Mouse (Mus musculus): Measurements from ENCODE around the gene Arsb.

The Arsb gene

GRCm38 (mm10) chr13:93891276-93891675, 119.8 kb downstream of the Arsb start:
- no peak for DNase-seq (ENCODE audit: low spot score)

DNA sequence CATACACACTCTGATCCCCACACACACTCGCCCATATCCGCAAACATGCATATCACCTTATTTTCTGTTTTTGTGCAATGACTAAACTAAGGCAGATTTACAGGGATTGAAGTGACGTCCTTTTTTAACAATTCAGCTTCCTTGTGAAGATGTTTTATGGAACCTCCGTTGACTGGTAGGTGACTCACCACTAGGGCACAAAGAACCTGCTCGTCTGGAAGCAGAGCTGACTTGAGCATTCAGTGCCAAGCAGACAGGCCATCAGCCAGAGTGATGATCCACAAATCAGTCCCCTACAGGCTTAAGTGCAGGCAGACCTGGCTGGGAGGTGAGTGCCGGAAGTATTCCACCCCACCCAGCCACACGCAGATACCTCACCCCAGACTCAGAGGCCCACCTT, 120.7 kb downstream of the Arsb start:
- DNase-seq (ENCODE audit: low spot score) = no peak

GRCm38 (mm10) chr13:93894105-93894504, 122.7 kb downstream of the Arsb start:
- DNase-seq (ENCODE audit: low spot score) = no peak

GRCm38 (mm10) chr13:93895430-93895829, 124.0 kb downstream of the Arsb start:
- no peak for DNase-seq (ENCODE audit: low spot score)

DNA sequence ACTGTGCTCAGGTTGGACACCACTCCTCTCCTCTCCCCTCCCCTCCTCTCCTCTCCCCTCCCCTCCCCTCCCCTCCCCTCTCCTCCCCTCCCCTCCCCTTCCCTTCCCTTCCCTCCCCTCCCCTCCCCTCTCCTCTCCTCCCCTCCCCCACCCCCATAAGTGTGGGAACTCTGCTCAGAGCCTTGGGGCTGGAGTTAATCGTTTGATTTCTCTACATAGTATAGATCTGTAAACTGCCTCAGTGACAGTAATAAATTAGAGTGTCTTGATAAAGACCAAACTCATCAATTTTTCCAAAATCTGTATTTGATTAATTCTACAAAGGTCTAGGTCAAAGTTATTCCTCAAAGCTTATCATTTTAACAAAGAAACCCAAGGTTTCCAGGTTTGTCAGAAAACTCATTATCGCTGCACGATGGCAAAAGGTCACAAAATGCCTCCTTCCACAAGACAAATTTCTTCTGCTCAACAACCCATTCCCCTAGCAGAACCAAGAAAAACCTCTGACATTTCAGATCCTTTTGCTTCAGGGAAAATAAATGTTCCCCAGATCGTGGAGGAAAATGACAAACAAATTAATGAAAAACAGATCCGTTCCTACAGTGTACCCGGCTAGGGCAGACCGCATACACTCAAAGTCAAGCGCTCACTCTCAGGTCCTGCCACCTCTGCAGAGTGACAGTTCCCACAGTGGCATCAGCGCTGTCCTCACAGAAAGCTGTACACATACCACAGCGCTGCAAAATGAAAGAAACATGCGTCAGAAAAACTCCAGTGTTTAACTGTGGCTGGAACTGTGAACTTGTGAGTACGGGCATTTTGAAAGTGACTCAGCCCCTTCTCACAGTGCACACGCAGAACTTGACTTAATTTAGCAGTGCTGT, 126.8 kb downstream of the Arsb start:
- no peak for DNase-seq (ENCODE audit: low spot score)

DNA sequence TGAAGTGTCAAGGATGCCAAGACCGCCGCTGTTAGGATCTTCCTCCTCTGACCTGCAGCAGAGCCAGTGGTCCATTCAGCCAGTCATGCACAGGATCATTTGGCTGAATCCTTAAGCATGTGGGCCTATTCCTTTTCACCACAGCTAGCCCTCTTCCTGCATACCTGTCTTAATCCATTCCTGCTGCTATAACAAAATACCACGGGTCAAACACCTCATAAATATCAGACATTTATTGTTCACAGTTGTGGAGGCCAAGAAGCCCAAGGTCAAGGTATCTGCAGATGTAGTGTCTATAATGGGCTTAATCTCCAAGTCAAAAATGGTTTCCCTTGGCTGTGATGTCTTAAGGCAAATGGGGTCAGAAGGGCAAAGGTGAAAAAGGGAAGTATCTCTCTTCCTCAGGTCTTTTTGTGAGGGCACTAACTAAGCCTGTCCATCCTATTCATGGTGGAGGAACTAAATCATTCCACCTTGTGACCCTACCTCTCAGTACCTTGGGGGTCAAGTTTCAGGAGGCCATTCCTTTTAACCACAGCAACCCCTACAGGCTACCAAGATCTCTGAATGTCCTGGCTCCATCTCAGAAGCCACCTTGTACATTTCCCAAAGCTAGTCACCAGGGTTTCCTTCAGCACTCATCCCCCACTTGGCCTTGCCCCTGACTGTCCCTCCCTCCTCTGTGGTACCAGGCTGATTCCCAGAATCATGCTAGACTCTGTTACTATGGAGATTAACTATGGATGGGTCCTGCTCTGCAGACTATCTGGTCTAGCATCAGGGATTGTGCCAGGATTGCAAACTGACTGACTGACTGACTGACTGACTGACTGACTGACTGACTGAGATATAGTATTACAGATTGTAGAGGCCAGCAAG, 128.2 kb downstream of the Arsb start:
- DNase-seq (ENCODE audit: low spot score) = no peak

- DNase-seq (ENCODE audit: low spot score) = no peak
These were observed 129.7 kb downstream of the Arsb start for GRCm38 (mm10) chr13:93900934-93901626.

- DNase-seq (ENCODE audit: low spot score) = no peak
These were observed 130.7 kb downstream of the Arsb start for GRCm38 (mm10) chr13:93902126-93902525.

GRCm38 (mm10) chr13:93906552-93907245, 135.3 kb downstream of the Arsb start:
- DNase-seq (ENCODE audit: low spot score) = peak; percentile 18

DNA sequence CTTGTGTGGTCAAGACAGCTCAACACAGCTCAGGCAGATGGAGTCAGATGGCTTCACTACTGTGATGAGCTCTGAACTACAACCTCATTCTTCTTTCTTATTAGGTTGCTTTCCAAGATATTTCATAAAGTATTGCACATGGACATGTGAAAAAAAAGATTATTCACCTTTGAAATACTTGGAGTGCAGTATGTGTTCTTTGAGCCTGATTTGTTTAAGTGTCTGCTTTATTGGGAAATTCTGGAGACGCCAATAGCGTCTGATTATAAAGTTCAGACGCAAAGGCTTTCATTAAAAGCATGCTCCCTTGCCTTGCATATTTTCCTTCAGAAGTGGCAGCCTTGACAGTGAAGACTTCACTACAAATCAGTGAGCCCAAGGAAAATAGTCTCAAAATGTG, 136.5 kb downstream of the Arsb start:
- peak; percentile 18 for DNase-seq (ENCODE audit: low spot score)

GRCm38 (mm10) chr13:93909847-93910246, 138.4 kb downstream of the Arsb start:
- DNase-seq (ENCODE audit: low spot score) = no peak

DNA sequence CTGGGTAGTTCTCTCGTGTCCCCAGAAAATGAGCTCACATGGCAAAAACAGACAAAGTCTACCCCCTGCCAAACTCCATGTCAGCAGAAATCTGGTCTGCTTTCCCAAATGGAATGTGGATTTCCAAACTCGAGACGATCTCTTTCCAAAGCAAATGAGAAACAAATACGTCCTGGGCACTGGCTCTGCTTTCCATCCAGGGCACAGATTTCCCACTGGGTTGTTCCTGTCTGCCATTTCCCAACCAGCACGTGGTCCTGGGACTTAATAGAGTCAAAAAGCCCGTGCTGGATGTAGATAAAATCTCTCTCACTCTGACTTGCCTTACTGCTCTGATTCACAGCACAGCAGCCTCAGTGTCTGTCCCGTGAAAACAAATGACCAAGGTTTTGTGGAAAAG, 139.6 kb downstream of the Arsb start:
- no peak for DNase-seq (ENCODE audit: low spot score)

DNA sequence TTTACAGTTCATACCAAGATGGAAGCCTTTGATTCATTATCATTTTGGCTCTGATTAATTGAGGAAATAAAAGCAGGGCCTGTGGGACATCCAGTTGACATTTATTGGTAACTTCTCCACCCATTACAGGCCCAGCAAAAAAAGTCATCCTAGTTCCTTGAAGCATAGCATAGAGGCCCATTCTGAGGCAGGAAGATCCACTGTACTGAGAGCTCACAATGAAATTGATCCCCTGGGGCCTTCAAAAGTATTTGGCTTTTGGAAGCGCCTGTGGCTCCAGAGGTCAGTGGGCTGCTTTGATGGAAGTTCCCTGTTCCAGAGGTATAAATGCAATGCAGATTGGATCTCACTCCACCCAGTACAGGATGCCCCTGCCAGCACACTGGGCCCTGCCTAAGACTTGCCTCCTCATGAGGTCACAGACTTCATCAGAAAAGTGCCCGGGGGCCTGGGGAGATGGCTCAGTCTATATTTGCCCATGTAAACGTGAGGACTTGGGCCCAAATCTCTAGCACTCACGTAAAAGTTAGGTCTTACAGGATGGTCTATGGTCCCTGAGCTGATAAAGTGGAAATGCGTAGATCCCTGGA, 141.0 kb downstream of the Arsb start:
- DNase-seq (ENCODE audit: low spot score) = peak; percentile 36

DNA sequence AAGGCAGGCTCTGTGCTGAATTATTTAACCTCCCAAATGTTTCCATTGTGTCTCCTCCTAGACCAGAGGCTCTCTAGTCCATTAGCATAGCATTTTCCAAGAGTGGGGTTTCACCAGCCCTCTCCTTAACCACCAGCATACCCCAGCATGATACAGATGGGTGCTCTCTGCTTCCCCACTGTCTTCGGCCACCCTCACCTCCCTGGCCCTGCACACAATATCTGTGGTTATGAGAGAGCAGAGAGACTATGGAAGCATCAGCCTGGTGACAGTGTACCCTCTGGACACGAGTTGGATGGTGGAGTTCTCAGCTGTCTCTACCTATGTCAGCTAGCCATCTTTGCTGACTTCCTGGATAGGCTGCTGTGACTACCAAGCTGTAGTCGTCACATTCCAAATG, 142.8 kb downstream of the Arsb start:
- no peak for DNase-seq (ENCODE audit: low spot score)

DNA sequence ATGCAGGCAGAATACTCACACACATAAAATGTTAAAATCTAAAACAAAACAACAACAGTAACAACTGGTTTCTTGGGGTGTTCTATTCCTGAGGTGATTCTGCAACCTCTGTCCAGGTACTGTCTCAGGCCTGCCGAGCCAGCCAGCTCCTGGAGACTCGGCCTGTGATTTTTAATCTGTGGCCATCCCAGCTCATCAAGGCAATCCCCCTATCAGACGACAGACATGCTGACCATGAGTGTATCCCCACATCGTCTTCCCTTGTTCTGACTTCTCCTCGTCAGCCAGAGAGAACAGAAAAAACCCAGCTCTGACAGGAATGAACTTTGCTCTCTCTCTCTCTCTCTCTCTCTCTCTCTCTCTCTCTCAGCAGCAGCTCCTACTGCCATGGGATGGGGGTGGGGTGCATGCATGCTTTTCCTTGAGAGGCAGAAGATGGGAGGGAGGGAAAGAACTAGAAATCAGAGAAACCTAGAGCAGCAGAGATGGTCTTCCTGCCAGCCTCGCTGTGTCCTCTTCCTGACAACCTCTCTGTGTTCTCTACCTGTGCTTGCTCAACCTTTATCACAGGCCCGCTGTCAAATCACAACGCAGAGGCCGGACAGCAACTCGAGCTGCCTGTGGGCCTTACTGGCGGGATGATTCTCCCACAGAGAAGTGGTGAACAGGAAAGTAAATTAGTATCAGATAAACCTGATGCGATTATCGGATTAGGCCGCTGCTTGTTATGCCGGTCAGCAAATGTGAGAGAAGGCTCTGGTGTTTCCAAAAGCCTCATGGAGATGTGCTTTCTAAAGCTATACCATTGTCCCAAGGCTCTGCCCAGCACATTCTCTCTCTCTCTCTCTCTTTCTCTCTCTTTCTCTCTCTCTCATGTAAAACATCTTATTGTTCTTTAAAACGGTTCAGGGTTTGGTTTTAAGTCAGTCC, 144.5 kb downstream of the Arsb start:
- no peak for DNase-seq (ENCODE audit: low spot score)

DNA sequence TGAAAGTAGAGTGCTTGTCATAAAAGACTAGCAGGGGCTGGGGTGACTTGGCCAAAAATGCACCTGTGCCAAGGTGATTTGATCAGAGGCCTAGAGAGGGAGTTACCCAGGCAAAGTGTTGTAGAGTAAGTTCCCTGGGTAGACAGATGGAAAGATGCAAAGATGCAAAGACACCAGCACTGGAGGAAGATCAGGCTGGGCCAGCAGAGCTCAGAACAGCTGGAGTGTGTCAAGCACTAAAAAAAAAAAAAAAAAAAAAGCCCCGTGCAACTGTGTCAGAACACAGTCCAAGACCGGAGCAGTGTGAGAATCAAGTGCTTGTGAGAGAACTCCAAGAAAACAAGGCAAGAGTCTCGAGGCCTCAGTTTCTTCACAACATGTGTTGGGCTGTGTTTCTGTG, 148.1 kb downstream of the Arsb start:
- DNase-seq (ENCODE audit: low spot score) = no peak

- no peak for DNase-seq (ENCODE audit: low spot score)
These were observed 148.8 kb downstream of the Arsb start for GRCm38 (mm10) chr13:93920080-93920785.

DNA sequence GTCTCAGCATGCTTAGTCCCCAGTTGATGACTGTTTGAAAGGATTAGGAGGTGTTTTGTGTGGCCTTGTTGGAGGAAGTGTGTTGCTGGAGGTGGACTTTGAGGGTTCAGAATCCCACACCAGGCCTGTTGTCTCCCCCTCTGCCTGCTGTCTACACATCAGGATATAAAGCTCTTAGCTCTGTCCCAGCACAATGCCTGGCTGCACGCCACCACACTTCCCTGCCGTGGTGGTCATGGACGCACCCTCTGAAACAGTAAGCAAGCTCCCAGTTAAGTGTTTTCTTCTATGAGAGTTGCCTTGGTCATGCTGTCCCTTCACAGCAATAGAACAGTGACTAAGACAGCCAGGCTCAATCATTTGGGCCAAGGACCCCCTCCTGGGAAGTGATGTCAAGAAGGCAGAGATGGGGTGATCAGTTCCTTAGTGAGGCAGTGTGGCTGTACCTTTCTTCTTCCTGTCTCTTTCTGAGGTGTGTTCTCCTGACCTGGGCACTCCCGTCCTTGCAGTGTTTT, 149.4 kb downstream of the Arsb start:
- no peak for DNase-seq (ENCODE audit: low spot score)

DNA sequence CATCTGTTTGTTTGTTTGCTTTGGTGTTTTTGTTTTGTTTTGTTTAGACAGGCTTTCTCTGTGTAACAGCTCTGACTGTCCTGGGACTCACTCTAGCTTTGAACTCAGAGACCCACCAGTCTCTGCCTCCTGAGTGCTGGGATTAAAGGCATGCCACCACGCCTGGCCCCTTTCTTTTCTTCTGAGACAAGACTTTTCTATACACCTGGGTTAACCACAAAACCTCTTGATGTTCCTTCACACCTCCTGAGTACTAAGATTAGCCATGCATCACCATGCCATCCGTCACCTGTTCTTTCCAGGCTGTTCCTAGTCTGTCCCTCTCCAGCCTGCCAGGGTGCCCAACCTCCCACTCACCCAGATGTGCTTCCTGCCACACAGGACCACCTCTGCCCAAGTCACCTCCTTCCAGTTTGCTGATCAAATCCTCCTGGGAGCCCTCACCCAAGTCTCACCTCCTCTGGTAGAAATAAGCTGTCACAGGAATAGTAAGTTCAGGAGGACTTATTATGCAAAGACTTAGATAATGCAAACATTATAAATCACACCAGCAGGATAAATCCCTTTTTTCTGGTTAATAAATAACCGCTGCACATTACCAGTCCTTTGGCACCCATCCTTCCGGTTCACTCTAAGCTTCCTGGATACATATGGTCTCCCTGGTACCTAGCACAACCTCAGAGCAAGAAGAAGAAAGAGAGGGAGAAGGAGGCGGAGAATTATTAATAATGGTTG, 150.6 kb downstream of the Arsb start:
- no peak for DNase-seq (ENCODE audit: low spot score)

Data from testis, postnatal 10 days (tissue).